Mouse (Mus musculus): ENCODE results near the gene Pla2g15.
A peak's percentile ranks its signal among the peaks of the same experiment; 100 is the strongest.

The Pla2g15 gene

DNA sequence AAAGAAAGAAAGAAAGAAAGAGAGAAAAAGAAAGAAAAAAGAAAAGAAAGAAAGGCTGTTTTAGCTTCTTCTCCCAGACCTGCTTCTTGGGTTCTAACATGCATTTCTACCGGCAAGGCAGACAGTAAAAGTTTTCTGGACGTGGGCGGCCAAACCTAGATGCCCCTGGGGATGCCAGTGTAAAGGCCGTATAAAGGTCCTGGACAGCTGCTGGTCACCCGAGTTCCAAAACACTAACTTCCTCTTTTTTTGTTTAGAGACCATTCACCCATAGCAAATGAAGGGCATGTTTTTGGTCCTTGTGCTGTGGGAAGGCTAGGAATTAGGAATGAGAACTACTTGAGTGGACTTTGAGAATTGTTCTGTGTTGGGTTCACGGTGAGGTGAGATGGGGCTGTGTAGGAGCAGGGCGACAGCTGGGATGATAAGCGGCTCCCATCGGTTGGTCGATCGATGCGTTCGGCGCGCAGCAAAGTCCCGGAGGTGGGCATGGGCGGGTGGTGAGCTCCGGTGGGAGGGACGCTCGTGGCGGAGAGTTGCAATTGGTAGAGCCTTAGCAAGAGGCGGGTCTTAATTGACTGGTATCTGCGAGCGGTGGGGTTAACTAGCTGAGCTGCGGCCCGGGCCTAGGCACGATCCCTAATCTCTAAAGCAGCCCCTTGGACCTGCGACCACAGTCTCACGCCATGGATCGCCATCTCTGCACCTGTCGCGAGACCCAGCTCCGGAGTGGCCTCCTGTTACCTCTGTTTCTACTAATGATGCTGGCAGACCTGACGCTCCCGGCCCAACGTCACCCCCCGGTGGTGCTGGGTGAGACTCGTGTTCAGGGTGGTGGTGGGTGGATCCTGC lies at the start of gene Pla2g15:
Gene Pla2g15 (plus strand): TSS at position 599 of the 852 bp plus-strand sequence.
- peak; percentile 87 for DNase-seq (ENCODE audit: low spot score)

DNA sequence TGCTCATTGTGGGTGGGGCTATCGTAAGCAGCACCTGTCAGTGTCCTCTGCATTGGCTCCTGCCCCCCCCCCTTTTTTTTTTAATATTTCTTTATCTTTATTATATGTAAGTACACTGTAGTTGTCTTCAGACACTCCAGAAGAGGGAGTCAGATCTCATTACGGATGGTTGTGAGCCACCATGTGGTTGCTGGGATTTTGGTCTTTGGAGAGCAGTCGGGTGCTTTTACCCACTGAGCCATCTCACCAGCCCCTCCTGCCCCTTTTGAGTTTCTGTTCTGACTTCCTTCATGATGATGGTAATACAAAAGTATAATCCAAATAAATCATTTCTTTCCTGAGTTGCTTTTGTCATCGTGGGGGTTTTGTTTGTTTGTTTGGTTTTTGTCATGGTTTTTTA lies 47.9 kb upstream of the Pla2g15 start:
- no peak for DNase-seq (ENCODE audit: low spot score)

DNA sequence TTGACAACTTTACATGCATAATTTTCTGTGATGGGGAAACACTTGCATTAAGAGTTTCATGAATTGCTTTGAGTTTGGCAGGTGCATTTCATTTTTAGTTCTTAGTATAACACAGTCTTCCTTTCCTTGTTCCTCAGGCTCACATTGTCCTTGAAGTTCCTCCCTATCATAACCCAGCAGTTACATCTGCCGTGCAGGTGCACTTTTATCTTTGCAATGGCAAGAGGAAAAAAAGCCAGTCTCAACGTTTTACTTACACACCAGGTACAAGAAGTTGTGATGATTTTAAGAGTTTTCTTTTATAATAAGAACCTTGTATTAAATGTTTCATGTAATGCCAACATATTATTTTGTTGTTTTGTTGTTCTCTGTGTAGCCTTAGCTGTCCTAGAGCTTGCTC lies 46.3 kb upstream of the Pla2g15 start:
- no peak for DNase-seq (ENCODE audit: low spot score)

DNA sequence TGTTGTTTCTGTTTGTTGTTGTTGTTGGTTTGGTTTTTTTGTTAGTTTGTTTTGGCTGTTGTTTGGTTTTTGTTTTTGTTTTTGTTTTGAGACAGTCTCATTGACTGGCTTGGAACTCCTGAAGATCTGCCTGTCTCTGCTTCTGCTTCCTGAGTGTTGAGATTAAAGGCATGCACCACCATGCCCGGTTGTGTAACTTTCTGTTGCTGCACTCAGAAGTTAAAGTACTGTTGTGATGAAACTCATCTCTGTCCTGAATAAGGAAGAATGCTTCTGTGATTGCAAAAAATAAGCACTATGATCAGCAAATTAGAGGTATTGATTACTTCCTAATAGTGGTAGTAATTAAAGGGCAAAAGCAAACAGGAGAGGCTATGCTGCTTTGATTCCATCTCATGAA lies 44.0 kb upstream of the Pla2g15 start:
- no peak for DNase-seq (ENCODE audit: low spot score)

GRCm38 (mm10) chr8:106108080-106108479 lies 42.1 kb upstream of the Pla2g15 start:
- DNase-seq (ENCODE audit: low spot score): no peak

- no peak for DNase-seq (ENCODE audit: low spot score)
Measured at GRCm38 (mm10) chr8:106108729-106109128, 41.5 kb upstream of the Pla2g15 start.

- no peak for DNase-seq (ENCODE audit: low spot score)
Measured at GRCm38 (mm10) chr8:106112041-106112440, 38.2 kb upstream of the Pla2g15 start.

DNA sequence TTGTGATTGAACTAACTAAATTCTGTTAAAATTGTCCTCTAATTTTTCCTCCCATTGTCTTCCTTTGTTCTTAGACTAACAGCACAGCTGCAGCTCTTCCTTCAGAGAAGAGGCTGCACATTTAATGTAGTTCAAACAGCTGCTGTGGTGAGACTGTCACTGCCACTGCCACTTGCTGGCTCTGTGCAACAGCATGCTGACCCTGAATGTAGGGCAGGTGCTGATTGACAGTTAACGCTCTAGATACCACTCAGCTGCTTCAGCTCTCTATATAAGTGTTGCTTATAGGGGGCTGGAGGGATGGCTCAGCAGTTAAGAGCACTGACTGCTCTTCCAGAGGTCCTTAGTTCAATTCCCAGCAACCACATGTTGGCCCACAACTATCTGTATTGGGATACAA lies 37.7 kb upstream of the Pla2g15 start:
- no peak for DNase-seq (ENCODE audit: low spot score)

- DNase-seq (ENCODE audit: low spot score): no peak
Measured at GRCm38 (mm10) chr8:106115897-106116296, 34.3 kb upstream of the Pla2g15 start.

DNA sequence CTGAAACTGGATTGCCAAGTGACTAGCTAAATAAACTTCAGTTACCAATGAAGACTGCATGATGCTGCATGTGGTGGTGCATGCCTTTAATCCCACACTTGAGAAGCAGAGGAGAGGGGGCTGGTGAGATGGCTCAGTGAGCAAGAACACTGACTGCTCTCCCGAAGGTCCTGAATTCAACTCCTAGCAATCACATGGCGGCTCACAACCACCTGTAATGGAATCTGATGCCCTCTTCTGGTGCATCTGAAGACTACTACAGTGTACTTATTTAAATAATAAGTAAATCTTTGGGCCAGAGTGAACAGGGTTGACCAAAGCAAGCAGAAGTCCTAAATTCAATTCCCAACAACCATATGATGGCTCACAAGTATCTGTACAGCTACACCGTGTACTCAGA lies 26.8 kb upstream of the Pla2g15 start:
- no peak for DNase-seq (ENCODE audit: low spot score)

- DNase-seq (ENCODE audit: low spot score): no peak
Measured at GRCm38 (mm10) chr8:106126055-106126454, 24.1 kb upstream of the Pla2g15 start.

DNA sequence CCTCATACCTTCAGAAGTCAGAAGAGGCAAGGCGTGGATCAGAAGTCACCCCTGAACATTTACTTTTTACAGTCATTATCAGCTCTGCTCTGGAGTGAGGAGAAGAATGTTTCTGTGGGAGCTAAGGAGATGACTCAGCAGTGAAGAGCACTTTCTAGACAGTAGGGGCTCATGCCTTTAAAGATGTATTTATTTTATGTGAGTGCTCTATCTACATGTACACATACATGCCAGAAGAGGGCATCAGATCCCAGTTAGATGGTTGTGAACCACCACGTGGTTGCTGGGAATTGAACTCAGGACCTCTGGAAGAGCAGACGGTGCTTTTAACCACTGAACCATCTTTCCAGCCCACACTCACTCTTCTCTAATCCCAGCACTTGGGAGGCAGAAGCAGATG lies 23.1 kb upstream of the Pla2g15 start:
- DNase-seq (ENCODE audit: low spot score): no peak

DNA sequence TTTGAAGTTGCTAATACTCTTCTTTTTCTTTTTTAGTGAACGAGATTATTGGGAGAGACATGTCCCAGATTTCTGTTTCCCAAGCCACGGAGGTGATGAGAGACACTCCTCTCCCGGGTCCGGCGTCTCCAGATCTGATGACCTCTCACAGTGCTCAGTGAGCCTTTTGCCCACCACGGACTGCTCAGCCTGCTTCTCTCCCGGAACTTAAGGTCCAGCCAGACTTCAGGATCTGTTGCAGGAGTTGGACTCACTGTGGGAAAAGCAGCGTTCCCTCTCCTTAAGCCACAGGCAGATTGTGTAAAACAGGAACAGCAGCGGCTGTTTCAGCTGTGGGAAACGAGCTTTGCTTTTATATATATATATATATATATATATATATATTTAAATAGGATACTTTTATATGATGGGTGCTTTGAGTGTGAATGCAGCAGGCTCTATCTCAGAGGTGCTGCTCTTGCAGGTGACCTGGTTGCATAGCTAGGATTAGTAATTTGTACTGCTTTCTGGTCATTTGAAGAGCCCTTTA lies 22.3 kb upstream of the Pla2g15 start:
- no peak for DNase-seq (ENCODE audit: low spot score)

DNA sequence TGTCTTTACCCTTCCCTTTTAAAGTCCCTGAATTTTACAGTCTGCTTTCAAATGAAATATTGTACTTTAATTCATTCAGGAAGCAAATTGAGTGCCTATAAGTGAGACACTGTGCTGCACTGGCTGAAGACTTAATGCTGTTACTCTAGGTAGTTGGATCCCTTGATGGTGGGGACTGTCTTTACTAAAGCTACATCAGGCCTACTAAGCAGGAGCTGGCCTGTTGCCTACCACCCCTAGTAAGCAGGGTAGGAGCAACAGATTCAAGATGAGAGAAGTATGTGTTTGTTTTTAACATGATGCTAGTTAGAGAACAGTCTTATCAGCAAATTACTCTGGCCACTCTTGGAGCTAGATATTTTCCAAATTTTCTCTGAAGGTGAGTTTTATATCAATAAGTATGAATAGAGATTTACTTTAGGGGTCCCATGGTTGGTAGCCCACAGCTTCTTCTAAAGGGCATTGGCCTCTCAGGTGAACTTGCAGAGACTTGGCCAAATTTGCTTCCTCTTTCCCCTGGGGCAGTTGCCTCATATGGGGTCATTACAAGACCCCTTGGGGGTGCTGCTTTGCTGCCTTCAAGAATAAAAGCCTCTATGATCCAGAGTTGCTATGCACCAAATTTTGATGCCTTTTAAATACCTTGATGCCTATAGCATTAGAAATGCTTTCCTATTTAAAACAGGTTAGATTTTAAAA lies 20.8 kb upstream of the Pla2g15 start:
- DNase-seq (ENCODE audit: low spot score): no peak

GRCm38 (mm10) chr8:106129997-106130396 lies 20.2 kb upstream of the Pla2g15 start:
- no peak for DNase-seq (ENCODE audit: low spot score)

GRCm38 (mm10) chr8:106130505-106130904 lies 19.7 kb upstream of the Pla2g15 start:
- no peak for DNase-seq (ENCODE audit: low spot score)

GRCm38 (mm10) chr8:106131021-106131420 lies 19.2 kb upstream of the Pla2g15 start:
- DNase-seq (ENCODE audit: low spot score): no peak

DNA sequence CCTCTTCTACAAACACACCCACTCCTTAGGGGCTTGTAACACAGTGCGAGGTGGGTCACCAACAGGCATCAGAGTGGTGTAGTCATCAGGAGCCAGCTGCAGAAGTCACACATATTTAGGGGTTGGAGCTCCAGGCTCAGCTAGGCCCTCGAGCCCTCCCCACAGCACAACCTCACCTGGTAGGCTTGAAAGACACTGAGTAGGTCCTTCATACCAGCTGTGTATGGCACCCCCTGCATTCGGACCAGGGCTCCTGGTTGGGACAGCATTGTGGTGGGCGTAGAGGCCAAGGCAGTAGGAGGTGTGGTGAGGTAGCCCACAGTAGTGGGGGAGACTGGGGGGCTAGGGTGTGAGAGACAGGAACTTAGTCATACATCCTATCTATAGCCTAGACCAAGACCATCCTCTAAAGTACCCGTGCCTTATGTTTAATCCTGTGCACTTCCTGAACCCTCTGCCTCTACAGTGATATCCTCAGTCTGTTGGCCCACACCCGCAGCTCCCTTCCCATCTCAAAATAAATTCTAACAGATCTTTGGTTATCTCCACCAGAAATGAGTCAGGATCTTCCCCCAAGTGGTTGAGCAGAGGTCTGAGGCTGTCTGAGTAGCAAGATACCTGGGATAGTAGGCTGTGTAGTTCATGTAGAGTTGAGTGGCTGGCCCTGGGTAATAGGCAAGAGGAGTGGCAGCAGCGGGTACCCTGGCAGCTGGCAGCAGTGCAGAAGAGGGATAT lies 18.5 kb upstream of the Pla2g15 start:
- DNase-seq (ENCODE audit: low spot score): no peak

GRCm38 (mm10) chr8:106132356-106132755 lies 17.8 kb upstream of the Pla2g15 start:
- DNase-seq (ENCODE audit: low spot score): no peak

DNA sequence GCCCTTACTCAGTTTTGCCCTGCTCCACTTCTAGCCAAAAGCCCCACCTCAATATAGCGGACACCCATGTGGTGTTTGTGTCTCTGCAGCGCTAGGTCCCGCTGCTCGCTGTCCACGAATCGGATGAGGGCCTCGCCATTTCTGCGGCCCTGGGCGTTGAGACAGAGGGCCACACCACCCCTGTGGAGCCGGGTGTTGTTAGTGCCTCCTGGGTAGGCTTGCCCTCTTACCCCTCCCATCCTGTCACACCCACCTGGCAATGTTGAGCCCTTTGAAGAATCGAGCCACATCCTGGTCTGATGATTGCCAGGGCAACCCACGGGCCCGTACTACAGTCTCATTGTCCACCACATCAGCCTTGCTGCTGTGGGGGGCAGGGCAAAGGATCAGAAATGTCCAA lies 16.7 kb upstream of the Pla2g15 start:
- DNase-seq (ENCODE audit: low spot score): no peak

DNA sequence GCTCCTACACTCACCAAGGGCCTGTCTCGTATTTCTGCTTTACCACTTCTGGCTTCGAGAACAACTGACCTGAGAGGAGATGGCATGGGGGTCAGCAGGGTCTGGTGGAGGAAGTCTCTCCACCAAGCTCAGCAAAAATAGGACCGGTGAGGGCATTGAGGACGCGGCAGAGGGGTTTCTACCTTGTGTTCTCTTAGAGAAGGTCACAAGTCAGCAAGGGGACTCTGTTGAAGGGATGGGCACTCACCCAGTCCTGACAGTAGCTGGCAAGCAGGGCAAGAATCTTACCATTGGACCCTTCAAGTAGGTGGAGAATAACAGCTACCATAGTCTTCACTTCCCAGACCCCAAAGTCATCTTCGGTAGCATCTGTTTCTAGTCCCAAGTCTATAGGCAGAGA lies 16.3 kb upstream of the Pla2g15 start:
- DNase-seq (ENCODE audit: low spot score): no peak

DNA sequence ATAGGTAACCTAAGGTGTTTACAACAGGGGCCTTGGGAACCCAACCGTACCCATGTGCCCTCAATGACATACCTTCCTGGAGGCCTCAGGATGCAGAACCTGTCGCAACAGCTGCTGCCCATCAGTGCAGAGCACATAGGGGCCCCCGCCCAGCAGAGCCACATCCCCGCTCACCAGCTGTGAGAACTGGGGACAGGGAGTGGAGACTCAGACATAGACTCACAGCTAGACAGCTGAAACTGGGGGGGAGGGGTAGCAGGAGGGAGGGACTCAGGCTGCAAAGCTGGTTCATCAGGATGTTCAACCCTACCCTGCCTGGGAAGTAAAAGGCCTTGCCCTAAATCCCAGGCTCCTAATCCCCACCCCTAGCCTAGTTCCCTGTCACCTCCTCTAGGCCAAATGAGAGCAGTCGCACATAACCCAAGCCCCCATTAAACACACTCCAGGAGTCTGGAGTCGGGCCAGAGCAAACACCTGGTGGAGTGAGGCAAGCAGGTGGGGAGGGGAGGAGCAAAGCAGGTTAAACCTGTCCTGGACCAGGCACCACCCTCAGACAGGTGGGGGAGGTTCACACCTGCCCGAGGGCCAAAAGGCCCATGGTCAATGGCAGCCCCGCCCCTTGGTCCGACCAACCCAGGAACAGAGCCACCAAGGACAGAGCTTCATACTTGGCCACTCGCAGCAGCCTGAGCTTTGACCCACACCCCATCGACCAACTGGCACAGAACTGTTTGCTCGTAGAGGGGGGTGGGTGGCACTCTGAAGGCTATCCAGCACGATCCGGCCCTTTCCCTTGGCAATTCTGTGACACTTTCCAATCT lies 15.2 kb upstream of the Pla2g15 start:
- no peak for DNase-seq (ENCODE audit: low spot score)

Data from layer of hippocampus, adult 9-10 months (tissue).